Mouse (Mus musculus) neural tube, embryonic 10.5 days (tissue): ENCODE measurements around the gene Hoxd3.

Experiments used
- DNase-seq: peaks from one replicate; pipeline ENCODE4 v3.0.0-alpha.2; 2017; ENCODE audit warnings: low spot score; ENCODE audit errors: extremely low spot score

Hoxd3 gene

GRCm38 (mm10) chr2:74726973-74727639 lies 15.4 kb downstream of the Hoxd3 start:
- DNase-seq: peak; percentile 67

DNA sequence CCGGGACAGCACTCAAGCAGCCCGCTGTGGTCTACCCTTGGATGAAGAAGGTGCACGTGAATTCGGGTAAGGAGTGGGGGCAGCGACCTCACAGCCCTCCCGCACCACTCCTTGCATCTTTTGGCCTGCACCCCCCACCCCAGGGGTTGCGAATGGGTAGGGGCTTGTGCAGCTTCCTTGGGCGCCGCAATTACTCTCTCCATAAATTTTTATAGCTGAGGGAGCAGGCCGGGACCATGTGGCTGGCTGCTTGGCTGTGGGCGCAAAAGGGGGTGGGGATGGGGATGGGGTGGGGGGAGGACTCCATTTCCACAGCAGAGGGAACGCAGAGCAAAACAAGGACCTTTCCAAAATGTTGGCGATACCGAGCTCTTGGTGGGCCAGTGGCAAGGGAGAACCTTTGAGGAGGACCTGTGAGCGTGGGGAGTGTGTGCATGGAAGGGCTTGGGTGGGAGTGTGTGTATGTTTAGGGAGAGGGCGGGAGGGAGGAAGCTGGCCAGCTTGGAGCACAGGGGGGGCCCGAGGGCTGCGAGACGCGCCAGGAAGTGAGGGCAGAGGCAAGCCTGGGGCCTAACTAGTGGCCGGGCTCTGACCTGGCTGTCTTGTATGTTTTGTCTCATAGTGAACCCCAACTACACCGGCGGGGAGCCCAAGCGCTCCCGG lies 16.0 kb downstream of the Hoxd3 start:
- DNase-seq: peak; percentile 69

- DNase-seq: peak; percentile 65
Observed at GRCm38 (mm10) chr2:74728303-74728680, 16.6 kb downstream of the Hoxd3 start.

DNA sequence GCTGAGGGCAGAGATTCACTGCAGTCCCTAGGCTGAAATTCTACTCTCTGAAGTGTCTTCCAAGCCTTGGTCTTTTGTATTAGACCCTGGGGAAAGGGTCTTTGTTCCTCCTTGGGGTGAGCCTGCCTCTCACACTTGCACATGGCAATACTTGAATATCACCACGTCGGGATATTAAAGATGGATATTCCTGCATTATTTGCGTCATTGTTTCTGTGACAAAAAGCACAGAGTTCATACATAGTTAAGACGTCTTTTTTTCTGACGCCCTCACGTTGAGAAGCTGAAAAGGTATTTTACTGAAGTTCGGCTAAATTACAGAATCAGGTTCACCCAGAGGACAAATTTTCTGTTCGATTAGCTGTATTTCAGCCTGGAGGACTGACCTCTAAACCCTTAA lies 18.6 kb downstream of the Hoxd3 start:
- peak; percentile 40 for DNase-seq

GRCm38 (mm10) chr2:74731055-74731454 lies 19.3 kb downstream of the Hoxd3 start:
- peak; percentile 63 for DNase-seq

GRCm38 (mm10) chr2:74731799-74732512 lies 20.2 kb downstream of the Hoxd3 start:
- peak; percentile 54 for DNase-seq

- DNase-seq: peak; percentile 81
Observed at GRCm38 (mm10) chr2:74732513-74733316, 21.0 kb downstream of the Hoxd3 start.

GRCm38 (mm10) chr2:74733317-74733661 lies 21.6 kb downstream of the Hoxd3 start:
- no peak for DNase-seq

GRCm38 (mm10) chr2:74733765-74734164 lies 22.0 kb downstream of the Hoxd3 start:
- peak; percentile 69 for DNase-seq

- peak; percentile 81 for DNase-seq
Observed at GRCm38 (mm10) chr2:74734451-74734850, 22.7 kb downstream of the Hoxd3 start.

- DNase-seq: peak; percentile 76
Observed at GRCm38 (mm10) chr2:74734996-74735811, 23.5 kb downstream of the Hoxd3 start.

DNA sequence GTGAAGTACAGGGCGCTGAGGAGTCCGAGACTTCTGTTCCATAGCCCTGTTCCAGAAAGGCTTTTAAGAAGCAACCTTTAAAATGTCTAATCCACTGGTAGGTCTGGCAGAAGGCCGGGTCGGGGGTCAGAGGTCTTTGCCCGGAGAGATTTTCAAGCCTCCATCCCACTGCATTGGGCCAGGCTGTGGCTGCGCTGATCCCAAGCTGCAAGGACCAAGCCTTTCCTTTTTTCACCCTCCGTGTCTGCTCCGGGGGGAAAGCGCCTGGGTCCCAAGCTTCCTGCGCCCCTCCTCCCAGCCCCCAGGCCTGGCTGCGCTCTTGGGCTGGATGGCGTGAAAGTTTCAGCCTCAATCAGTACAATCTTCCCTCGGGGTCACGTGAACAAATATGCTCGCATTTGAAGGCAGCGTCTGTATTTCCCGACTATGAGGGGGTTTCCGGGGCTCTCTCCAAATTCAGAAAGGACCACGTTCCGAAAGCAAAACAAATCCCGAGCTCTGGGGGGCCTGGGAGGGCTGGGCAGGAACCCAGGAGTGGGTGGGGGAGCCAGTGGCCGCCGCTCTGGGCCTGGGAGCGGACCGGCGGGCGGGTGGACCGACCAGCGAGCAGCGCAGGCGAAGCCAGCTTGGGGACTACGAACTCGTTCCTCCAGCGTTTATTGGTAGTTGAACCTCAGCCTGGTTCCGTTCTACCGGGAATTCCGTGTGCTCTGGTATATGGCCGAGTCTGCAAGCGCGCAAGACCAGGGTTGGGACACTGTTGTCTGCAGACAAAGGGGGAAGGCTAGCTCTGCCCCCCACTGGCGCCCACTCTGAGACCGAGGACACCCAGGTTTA lies 24.3 kb downstream of the Hoxd3 start:
- peak; percentile 78 for DNase-seq

DNA sequence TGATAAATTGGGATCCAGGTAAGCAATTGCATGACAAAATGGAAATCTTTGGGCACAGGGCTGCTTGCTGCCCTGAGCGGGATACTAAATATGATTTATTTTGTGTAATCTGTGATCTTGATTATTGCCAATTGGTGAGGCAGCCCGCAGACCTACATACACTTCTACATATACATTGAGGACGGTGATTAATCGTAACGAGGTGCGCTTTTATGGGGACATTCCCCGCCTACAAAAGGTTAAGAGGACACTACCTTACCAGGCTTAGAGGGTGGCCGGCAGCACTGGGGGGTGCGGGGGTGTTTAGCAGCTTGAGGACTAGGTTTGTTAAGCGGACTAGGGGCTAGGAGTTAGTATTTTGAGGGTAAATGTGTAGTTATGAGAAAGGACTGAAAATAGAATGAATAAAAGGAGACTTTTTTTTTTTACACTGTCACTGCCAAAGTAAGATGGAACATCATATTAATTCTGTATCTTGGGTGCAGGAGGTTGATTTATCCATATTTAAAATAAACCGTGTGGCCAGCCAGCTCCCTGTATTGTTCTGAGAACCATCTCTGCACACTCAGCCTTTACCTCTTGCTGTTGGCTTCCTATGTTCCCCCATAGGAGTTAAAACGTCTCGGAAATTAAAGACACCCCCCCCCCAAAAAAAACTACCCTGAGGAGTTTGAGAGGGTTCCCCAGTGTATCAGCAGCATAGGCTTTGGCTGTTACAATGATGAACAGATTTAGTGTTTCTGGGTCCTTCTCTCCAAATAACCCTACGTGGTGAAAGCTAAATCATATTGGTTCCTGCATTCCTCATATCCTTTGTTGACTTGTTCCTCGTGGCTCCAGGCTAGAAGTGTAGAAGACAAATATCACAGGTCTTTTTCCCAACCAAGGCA lies 25.2 kb downstream of the Hoxd3 start:
- peak; percentile 63 for DNase-seq

DNA sequence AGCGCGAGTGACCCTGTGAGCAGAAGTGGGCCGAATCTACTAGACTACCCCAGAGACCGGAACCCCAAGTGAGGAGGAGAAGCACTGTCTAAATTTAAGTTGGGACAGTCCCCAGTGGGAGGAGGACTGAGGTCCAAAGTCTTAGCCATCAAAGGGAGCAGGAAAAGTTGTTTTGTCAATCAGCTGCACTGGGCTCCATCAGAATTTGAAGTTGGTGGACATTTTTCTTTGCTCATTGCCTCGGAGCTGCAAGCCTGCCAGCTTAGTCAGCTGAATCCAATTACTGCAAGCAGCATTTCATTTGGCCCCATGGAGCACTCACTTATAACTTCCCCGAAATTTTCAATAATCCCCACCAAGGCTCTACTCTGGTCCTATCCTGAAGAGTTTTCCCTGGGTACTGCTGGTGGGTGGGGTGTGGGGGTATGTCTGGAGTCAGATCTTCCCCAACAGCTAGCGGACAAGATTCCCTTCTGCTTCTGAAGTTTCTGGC lies 25.9 kb downstream of the Hoxd3 start:
- peak; percentile 74 for DNase-seq

DNA sequence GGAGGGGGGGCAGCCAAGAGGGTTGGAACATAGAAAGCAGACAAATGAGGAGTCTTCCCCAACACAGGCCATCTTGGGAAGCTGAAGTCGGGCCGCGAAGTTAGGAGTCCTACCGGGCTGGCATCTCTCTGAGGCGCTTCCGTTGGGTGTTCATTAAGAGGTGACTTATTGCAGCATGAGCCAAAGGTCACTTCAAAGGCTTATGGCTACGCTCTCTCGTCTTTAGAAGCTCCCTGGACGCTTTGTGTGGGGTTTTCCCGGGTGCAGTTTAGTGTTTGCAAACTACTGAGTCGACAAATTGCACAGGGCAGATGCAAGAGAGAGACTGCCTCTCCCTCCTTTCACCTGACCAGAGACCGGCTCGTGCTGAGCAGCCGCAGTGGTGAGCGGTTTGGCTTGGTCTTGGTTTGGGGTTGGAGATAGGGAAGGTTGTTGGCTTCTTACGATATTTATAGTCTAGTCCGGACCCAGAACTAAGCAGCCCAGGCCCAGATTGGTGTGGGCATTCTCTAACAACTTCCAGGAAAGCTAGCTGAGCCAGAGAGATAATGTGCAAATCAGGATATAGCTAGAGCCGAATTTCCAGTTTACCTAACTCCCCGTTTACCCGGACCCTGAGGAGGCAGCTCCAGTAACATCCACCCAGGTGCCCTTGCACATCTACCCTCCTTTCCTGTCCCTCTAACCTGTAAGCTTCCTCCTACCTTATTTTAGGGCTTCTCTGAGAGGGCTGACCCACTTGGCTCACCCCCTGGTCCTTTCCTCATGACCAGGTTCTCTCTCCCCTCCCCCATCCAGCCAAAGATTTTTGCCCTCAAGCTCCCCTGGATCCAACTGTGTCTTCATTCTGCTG lies 27.1 kb downstream of the Hoxd3 start:
- DNase-seq: peak; percentile 78

- no peak for DNase-seq
Observed at GRCm38 (mm10) chr2:74739476-74739800, 27.7 kb downstream of the Hoxd3 start.

DNA sequence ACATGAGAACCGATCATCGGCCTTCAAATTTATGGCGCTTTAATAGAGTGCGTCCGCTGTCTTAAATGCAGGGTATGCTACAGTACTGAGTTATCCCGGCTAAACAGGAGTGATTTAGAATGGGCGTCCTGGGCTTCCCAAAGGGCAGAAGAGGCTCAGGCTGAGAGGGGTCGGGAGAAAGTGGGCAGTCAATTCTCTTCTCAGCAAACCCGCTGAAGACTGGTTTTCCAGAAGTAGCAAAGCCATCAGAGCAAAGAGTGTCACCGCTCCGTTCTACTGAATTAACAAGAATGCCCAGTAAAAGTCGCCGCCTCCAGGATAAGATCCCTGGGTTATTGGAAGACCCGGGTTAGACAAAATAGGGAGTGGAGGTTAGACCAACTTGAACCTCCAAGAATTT lies 28.1 kb downstream of the Hoxd3 start:
- no peak for DNase-seq
